Mouse (Mus musculus) midbrain, embryonic 10.5 days (tissue): Measurements from ENCODE around the gene Lrmda. TPM values are rescaled to one million over a fixed set of nuclear protein-coding genes. Genes with fewer than 3 reads are reported as not detected.

Source experiments
- DNase-seq: peaks from one replicate; pipeline ENCODE4 v3.0.0-alpha.2; 2017; ENCODE audit warnings: low spot score
- H3K27ac ChIP-seq: fragments of 300-500 bp; sonication (generic); replicated peaks from 2 replicates; pipeline ENCODE4 v1.5.1; 2016; ENCODE audit warnings: mild to moderate bottlenecking
- H3K27me3 ChIP-seq: fragments of 300-500 bp; sonication (generic); 2 replicates; pipeline ENCODE4 v1.6.1; 2016; ENCODE audit warnings: low read depth, mild to moderate bottlenecking; ENCODE audit not compliant: poor library complexity, severe bottlenecking
- H3K36me3 ChIP-seq: fragments of 300-500 bp; sonication (generic); 2 replicates; pipeline ENCODE4 v1.6.1; 2016; ENCODE audit warnings: mild to moderate bottlenecking, moderate library complexity
- H3K4me1 ChIP-seq: fragments of 300-500 bp; sonication (generic); 2 replicates; pipeline ENCODE4 v1.6.1; 2016
- H3K4me3 ChIP-seq: fragments of 300-500 bp; sonication (generic); 2 replicates; pipeline ENCODE4 v1.5.1; 2016; ENCODE audit warnings: mild to moderate bottlenecking, moderate library complexity
- H3K9me3 ChIP-seq: fragments of 300-500 bp; sonication (generic); replicated peaks from 2 replicates; pipeline ENCODE4 v1.6.1; 2016; ENCODE audit warnings: mild to moderate bottlenecking
- WGBS: fragments of 180-500 bp; shearing (Covaris S2); methylation state at CpG from one replicate; pipeline ENCODE4 v1.1.7; 2016; 5-methylcytosine and 5-hydroxymethylcytosine counted together
- polyA plus RNA-seq: library from polyadenylated mRNA; unstranded; fragments of >200 nt; fragmentation: Nextera tagmentation; extraction: Ambion mirVana; gene quantifications from 2 replicates; pipeline ENCODE4 v1.2.1, GENCODE M21; 2016

Gene Lrmda
- polyA plus RNA-seq, 1 experiment from 2014 or later = 0.38 TPM

DNA sequence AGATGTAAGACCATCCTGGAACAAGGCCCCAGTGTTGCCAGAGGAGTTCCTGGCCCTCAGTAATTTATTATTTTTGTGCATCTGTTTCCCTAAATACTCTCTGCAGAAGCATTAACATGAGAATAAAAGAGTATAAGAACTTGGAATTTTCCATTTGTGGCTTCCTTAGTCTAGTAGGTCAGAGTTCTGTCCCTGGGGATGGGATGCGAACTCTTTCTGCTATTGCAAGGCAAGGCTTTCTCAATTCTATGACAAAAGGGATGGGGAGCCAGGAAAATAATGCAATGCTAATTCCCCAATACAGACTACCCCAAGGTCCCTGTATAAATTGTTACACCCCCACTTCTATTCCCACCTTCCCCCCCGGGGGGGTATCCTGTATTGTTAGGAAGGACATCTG, 829.6 kb downstream of the Lrmda start:
- Histone ChIP-seq H3K4me3 (no peak overlapping the region), H3K4me1 (peaks cover 7% of the 10 kb centered on the region; the same call in 1 of the 2 replicates), H3K36me3 (no peaks in the 10 kb centered on the region), H3K27me3 (no peaks in the 10 kb centered on the region), H3K27ac (no peak overlapping the region), H3K9me3 (no peaks in the 10 kb centered on the region)
- no peak for DNase-seq
- WGBS = 86% methylated on average over 2 of the region's 2 CpGs

DNA sequence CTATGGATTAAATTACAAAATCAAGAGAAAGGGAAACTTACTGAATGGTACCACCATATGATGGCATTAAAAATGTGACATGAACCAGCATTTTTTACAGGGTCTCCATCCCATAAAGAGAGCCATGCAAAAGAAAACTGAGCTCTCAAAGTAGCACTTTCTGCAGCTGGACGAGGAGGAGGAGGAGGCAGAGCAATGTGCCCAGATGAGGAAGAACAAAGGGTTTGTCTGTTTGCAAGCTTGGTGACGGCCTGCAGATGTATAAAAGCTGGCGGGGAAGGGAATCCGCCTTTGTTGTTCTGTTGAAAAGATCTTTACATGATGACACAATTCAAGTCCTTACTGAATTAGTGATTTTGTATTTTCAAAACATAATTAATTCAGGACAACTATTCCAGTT, 841.1 kb downstream of the Lrmda start:
- no peak for DNase-seq
- H3K27me3 ChIP-seq = no peaks in the 10 kb centered on the region
- H3K4me3 ChIP-seq = no peak overlapping the region
- H3K9me3 ChIP-seq = no peaks in the 10 kb centered on the region
- WGBS = 41% methylated on average over 4 of the region's 4 CpGs
- peaks cover 18% of the 10 kb centered on the region for H3K4me1 ChIP-seq
- no peaks in the 10 kb centered on the region for H3K36me3 ChIP-seq
- H3K27ac ChIP-seq = peak overlapping the region; percentile 30; the same call in 1 of the 2 replicates

DNA sequence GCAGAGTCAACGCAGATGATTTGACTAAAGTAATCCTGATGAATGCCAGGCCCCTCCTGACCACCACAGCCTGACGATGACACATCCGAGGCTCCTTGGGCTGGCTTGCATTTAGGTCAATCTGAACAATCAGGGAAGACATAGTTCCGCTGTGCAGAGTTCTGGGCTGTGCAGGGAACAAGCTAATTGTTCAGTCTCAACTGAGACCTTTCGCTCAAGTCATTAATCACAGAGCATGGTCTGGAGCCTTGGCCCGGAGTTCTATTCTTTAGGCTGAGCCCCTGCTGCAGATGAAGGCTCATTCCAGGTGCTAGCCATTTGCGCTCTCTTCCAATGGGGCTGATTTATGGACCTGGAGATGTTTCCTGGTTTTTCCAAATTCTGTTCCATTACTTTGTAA, 844.6 kb downstream of the Lrmda start:
- Histone ChIP-seq H3K4me1 (peaks cover 12% of the 10 kb centered on the region), H3K9me3 (no peaks in the 10 kb centered on the region), H3K27me3 (no peaks in the 10 kb centered on the region), H3K4me3 (no peak overlapping the region), H3K36me3 (no peaks in the 10 kb centered on the region), H3K27ac (no peak overlapping the region)
- 87% methylated on average over 7 of the region's 7 CpGs for WGBS
- no peak for DNase-seq

DNA sequence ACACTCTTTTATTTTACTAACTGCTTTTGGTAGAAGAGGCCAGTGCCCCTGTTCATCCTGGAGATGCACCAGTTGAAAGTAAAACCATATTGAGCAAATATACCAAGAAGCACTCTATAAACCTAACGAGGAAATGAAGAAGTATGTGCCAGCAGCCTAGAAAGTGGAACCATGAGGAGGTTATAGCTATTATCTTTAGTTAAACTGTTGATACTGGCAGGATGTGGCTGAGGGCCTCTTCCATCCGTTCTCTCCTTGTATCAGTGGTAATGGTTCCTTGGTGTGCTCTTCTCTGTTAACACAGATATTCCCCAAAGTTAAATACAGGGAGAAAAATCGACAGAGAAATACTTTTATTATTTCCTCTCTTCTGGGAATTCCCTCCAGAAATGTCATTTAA, 855.1 kb downstream of the Lrmda start:
- Histone ChIP-seq H3K9me3 (no peaks in the 10 kb centered on the region), H3K27me3 (no peaks in the 10 kb centered on the region), H3K4me3 (no peak overlapping the region), H3K4me1 (no peaks in the 10 kb centered on the region), H3K27ac (no peak overlapping the region), H3K36me3 (no peaks in the 10 kb centered on the region)
- 87% methylated on average over 3 of the region's 3 CpGs for WGBS
- DNase-seq = no peak

DNA sequence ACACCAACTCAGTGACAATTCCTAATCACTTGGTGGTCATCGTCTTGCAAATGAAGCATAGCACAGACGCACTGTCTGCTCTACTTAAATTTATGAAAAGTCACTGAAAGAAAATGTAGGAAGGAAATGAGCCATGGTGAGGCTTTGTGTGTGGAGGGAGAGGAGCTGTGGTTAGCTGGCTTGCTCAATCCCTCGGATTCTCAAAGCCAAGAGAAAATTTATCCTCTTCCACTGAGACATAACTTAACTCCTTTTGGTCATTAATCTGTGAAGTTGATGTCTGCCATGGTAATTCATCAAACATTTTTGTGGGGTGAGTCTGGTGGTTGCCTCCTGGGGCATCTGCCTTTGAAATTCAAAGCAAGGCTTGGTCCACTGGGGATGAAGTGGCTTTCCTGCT, 867.7 kb downstream of the Lrmda start:
- no peaks in the 10 kb centered on the region for H3K4me1 ChIP-seq
- H3K4me3 ChIP-seq = no peak overlapping the region
- no peak for DNase-seq
- H3K27ac ChIP-seq = no peak overlapping the region
- 81% methylated on average over 3 of the region's 3 CpGs for WGBS
- no peaks in the 10 kb centered on the region for H3K9me3 ChIP-seq
- no peaks in the 10 kb centered on the region for H3K36me3 ChIP-seq
- H3K27me3 ChIP-seq = no peaks in the 10 kb centered on the region

DNA sequence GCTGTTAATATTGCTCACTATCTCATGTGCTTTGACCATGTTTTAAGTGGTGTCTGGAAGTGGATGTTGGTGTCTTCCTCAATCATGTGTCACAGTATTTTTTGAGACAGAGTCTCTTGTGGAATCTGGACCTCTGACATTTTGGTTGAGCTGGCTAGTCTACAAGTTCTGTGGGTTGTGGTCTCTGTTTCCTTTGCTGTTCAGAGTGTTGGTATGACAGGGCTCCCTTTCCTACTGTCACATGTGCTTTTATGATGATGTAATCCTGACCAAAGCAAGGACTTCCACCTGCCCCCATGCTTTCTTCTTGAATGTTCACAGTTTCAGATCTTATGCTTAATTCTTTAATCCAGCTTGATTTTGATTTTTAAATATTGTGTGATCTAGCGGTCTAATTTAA, 879.8 kb downstream of the Lrmda start:
- no peaks in the 10 kb centered on the region for H3K4me1 ChIP-seq
- no peaks in the 10 kb centered on the region for H3K9me3 ChIP-seq
- 98% methylated on average over 1 of the region's 1 CpGs for WGBS
- DNase-seq = no peak
- no peak overlapping the region for H3K27ac ChIP-seq
- no peak overlapping the region for H3K4me3 ChIP-seq
- no peaks in the 10 kb centered on the region for H3K36me3 ChIP-seq
- no peaks in the 10 kb centered on the region for H3K27me3 ChIP-seq

DNA sequence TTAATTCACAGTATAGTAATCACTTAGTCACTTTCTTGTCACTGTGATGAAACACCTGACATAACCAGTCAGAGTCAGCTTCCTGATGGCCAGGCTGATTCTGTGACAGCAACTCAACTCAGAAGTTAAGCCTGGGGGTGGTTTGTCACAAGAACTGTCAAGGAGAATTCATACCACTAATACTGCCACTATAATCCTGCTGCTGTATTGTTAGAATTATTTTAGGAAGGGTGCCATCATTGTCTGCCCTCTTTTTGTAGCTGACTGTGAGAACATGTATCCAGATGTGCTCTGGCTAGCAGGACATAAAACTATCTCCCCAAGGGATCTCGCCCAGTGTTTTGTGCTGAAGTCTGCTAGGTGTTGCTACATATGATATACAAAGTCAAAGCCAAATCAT, 882.6 kb downstream of the Lrmda start:
- H3K4me3 ChIP-seq = no peak overlapping the region
- no peaks in the 10 kb centered on the region for H3K9me3 ChIP-seq
- H3K27me3 ChIP-seq = no peaks in the 10 kb centered on the region
- H3K36me3 ChIP-seq = no peaks in the 10 kb centered on the region
- peaks cover 4% of the 10 kb centered on the region; the same call in 1 of the 2 replicates for H3K4me1 ChIP-seq
- no peak for DNase-seq
- H3K27ac ChIP-seq = no peak overlapping the region
- WGBS = 85% methylated on average over 1 of the region's 1 CpGs

DNA sequence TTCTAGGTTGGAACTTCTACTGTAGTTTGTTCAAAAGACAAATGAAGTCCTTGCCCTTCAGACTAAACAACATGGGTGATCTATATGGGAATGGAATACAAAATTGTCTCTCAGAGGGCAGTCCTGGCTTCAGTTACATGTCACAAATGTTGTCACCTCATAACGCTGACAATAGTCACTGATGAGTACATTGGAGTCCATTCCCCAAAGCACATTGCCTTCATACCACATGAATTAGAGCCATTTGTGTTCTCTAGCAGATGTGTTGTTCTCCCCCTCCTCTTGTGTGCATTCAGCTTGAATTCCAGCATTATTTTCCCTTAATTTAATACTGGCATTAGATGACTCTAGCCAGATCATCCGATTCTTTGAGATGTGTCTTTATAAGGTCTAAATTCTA, 883.4 kb downstream of the Lrmda start:
- Histone ChIP-seq H3K27ac (no peak overlapping the region), H3K27me3 (no peaks in the 10 kb centered on the region), H3K4me3 (no peak overlapping the region), H3K4me1 (peaks cover 10% of the 10 kb centered on the region), H3K9me3 (no peaks in the 10 kb centered on the region), H3K36me3 (no peaks in the 10 kb centered on the region)
- 92% methylated on average over 2 of the region's 2 CpGs for WGBS
- DNase-seq = no peak

DNA sequence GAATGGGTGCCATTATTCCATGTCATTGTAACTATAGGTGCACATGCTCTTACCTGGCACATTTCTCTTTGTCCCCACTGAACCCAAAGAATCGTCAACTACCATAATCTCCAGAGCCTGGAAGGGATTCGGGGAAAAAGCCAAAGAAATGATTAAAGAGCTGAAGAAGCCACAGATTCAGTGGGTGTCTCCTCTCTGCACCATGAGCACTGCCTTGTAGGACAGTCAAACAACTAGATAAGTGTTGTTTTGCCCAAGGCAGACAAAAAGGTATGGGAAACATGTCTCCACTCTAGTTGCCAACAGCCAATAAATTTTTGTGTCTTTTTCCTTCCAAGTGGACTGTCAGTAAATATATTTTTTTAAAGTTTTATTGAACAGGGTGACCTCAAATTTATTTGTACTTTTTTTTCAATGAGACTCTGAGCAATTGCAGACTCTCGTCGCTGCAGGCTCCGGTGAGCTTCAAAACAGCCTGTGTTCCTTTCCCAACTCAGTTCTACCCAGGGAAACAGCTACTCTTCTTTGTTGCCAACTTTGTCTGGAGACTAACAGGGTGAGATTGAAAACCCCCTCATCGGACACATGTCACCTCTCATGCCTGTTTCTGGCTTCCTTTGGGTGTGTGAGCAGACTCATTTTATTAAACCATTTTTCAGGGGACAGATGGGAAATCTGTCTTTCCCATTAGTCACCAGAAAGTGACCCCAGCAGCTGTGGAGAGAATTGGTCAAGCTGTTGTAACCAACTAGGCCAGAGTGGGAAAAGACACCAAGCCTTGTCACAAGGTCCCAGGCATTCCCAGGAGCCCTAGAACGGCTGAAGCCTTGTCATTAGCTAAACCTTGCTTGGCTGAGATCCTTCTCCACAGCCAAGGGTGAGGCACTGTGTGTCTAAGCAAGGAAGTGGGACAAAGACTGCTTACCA, 886.5 kb downstream of the Lrmda start:
- no peaks in the 10 kb centered on the region for H3K9me3 ChIP-seq
- H3K4me1 ChIP-seq = peaks cover 12% of the 10 kb centered on the region
- DNase-seq = no peak
- H3K27me3 ChIP-seq = no peaks in the 10 kb centered on the region
- no peak overlapping the region for H3K4me3 ChIP-seq
- no peak overlapping the region for H3K27ac ChIP-seq
- no peaks in the 10 kb centered on the region for H3K36me3 ChIP-seq
- 88% methylated on average over 7 of the region's 7 CpGs for WGBS

DNA sequence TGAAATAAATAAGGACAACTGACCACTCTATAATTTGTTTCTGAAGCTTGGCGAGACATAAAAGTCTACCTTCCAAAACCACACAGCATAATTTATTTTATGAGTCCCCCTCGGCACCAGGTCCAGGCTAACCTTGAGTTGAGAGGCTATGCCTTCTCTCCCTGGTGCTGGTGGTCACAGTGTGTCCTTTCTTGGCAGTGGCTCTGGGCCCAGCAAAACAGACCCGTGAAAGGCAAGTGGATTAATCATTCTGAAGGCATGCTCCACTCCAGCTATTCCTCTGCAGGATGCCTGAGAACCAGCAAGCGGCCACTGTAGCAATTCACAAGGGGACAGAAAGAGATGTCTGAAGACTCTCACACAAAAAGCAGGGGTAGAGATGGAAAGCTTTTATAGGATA, 887.2 kb downstream of the Lrmda start:
- Histone ChIP-seq H3K36me3 (no peaks in the 10 kb centered on the region), H3K4me1 (peaks cover 12% of the 10 kb centered on the region), H3K27me3 (no peaks in the 10 kb centered on the region), H3K4me3 (no peak overlapping the region), H3K9me3 (no peaks in the 10 kb centered on the region), H3K27ac (peak overlapping the region; percentile 19; the same call in 1 of the 2 replicates)
- DNase-seq = no peak
- 71% methylated on average over 4 of the region's 4 CpGs for WGBS

DNA sequence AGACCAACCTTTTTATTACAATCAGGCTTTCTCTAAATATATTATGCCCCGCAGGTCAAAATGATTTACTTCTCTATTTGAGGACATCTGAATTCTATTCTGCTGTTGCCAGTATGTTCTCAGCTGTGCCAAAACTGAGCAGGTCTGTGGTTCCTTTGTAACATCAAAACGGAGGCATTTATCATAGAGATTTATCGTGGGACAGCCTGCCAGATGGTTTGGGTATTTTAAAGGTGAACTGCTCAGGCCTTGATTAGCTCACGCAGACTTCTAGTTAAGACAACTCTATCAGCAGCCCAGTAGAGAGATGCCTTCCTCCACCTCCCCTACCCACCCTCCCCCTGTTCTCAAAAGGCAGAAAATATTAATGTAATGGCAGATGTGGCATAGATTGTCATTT, 887.7 kb downstream of the Lrmda start:
- no peak overlapping the region for H3K4me3 ChIP-seq
- H3K27me3 ChIP-seq = no peaks in the 10 kb centered on the region
- H3K4me1 ChIP-seq = peaks cover 12% of the 10 kb centered on the region
- H3K9me3 ChIP-seq = no peaks in the 10 kb centered on the region
- DNase-seq = no peak
- H3K27ac ChIP-seq = no peak overlapping the region
- WGBS = 84% methylated on average over 4 of the region's 4 CpGs
- H3K36me3 ChIP-seq = no peaks in the 10 kb centered on the region

DNA sequence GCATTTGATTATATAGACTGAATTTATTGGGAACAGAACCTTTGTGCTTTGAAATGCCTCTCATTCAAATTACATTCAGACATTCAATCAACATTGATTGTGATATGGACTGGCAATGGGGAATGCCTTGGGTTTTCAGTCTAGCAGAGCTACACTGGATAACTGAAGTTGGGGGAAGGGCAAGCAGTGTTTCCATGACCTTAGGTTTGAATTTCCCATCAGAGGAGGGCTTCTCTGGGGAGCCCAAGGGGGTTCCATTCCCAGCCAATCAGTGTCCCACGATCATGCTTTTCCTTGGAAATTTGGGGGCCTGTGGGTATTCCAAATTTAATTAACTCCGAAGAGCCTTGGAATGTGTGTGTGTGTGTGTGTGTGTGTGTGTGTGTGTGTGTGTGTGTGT, 888.5 kb downstream of the Lrmda start:
- Histone ChIP-seq H3K27ac (no peak overlapping the region), H3K4me3 (no peak overlapping the region), H3K4me1 (peaks cover 12% of the 10 kb centered on the region), H3K9me3 (no peaks in the 10 kb centered on the region), H3K36me3 (no peaks in the 10 kb centered on the region), H3K27me3 (no peaks in the 10 kb centered on the region)
- DNase-seq = no peak
- 73% methylated on average over 2 of the region's 2 CpGs for WGBS

DNA sequence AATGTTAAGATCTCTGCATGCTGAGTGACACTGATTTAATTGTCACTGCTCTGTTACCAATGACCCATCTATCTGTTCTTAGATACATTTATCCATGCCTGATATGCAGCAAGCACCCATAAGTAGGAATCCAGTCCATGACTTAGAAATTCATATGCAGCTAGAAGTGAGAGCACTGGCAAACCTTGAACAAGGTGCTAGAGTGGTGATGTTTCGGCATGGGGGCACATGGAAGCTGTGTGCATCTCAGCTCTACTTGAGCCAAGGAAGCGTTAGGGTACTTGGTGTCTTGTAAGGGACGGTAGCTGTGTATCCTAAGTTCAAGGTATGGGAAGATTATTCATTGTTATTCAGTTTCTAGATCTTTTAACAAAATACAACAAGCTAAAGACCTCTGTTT, 896.0 kb downstream of the Lrmda start:
- no peaks in the 10 kb centered on the region for H3K27me3 ChIP-seq
- H3K4me1 ChIP-seq = no peaks in the 10 kb centered on the region
- H3K9me3 ChIP-seq = no peaks in the 10 kb centered on the region
- H3K27ac ChIP-seq = no peak overlapping the region
- H3K4me3 ChIP-seq = no peak overlapping the region
- WGBS = 93% methylated on average over 3 of the region's 3 CpGs
- no peak for DNase-seq
- no peaks in the 10 kb centered on the region for H3K36me3 ChIP-seq
